Mouse (Mus musculus) common myeloid progenitor, adult 5-6 weeks (primary cell): ENCODE measurements around the gene Apba1. TPM values are rescaled to one million over a fixed set of nuclear protein-coding genes. Genes with fewer than 3 reads are reported as not detected.

Experiments
- ATAC-seq: replicated peaks from 2 replicates; pipeline ENCODE4 v1.8.0; 2016; ENCODE audit warnings: low read depth, mild to moderate bottlenecking, moderate TSS enrichment, inconsistent platforms; ENCODE audit not compliant: poor library complexity, severe bottlenecking
- total RNA-seq: library from RNA; stranded (forward); fragments of 200-1000, 187-1606 nt; gene quantifications from 2 replicates; pipeline ENCODE4 v1.2.3, GENCODE M21; 2017

Gene Apba1
- total RNA-seq, 1 experiment from 2014 or later: 2.9 TPM

DNA sequence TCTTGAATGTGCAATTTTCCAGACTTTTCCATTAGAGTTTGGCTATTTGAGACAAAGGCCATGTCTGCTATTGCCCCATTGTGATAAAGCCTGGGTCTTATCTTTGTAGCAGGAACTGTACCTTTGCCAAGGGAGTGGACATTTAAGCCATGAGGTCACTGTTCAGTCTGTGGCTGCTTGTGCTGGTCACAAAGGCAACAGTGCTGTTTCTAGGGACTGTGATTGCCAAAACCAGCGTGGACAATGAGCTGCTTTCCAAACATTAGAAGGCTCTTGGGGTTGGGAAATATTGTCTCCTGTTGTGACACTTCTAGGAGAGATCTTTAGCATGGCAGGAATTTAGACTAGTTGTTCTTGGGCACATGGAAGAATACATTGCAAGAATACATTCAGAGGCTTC is 42.5 kb downstream of the Apba1 start:
- no peak for ATAC-seq

DNA sequence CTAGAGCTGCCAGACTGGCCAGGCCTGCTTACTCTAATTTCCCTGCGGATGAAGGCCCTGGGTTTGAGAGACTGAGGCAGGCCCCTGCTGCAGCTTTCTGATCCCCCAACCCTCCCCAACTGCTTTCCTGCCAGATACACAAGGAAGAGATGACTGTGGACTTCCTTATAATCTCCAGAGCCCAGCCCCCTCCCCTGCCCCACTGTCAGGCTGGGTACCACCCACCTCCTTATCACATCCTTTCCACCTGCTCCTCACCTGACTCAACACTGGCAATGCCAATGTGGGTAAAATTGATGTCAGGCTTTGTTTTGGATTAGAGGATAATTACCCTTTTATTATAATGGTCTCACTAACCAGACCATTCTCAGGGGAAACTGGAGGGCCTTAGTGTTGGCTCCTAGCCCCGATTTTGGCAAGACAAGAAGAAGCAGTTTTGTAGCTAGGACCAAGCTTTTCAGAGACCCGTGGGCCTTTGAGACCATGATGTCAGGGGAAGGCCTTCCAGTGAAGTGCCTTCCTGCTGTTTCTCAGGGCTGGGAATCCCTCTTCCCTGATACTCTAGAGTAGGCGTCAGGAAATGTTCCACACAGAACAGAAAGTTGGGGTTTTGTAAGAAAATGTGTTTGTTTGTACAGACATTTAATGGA is 44.7 kb downstream of the Apba1 start:
- no peak for ATAC-seq

DNA sequence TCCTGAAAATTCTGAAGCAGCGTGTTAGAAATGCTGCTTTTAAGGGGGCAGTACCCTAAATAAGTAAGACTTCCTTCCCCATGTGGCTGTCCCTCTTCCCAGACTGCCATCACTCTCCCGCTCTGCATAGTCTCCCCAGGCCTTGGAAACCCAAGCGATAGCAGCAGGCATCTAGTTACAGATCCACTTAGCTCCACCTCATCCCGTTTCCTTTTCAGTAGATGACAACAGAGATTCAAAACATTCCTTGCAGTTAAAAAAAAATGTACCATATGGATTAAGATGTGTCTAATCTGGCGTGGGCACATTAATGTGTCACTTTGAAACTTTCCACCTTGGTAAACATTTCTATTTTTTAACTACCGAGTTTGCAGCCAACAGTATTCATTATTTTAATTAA is 48.1 kb downstream of the Apba1 start:
- no peak for ATAC-seq

DNA sequence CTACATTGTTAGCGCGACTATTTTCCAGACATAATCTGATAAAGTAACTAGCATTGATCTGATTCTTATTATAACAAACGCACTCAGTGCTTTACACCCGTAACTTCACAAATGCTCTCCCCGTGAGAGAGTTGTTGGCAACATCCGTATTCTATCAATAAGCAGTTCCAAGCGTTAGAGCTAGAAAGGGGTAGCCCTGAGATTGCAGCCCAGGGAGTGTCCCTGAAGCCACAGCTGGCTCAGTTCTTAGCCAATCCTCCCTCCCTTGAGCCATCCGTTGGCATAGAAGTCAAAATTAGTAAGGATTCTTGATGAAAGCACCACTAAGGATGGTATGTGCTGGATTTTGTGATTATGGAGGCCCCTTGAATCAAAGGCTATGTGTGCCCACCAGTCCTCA is 48.7 kb downstream of the Apba1 start:
- no peak for ATAC-seq

DNA sequence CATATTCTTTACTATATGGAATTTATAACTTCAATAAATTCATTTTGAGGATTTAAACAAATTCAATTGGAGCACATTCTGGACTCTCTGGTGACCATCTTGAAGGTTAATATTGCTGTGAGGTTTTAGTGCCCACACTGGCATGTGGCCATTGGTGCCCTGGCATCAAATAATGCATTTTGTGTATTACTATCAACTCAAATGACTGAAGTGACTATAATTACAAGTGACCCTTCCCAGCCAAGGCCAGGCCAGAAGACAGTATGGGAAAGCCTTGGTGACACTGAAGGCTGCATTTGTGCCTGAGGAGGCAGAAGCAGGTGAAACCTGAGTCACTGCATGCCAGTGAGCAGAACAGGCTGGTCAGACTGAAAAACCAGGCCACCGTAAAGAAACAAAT is 50.5 kb downstream of the Apba1 start:
- no peak for ATAC-seq

DNA sequence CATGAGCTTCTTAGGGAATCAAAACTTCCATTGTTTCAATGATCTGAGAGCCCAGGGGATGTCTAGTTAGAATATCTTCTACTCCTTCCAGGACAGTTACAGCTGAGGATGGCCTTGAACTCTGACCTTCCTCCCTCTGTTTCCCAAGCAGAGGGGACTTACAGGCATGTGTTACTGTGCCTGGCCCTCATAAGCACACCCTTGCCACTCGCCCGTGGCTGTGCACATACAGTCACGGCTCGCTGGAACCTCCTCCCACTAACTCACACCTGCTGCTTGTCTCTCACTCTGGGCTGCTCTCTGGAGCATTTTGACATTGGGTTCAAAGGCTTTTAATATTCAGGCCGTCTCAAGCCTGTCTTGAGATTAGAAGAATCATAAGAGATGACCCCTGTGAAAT is 51.8 kb downstream of the Apba1 start:
- ATAC-seq: no peak

DNA sequence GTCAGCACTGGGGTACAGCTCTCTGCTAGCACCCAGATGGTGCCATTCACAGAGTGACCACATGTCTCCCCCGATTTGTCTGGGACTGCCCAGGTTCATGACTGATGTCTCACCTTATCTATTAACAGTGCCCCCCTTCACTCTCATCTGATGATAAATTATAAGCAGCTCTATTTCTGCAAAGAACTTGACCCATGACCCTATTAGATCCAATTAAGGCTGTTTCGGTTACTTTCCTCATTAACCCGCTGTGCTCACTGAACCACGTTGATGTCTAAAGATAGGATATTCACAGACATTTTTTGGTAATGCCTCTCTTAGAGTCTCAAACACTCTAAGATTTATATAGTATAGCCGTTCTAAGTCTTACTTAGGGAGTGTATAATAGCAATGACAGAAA is 52.3 kb downstream of the Apba1 start:
- no peak for ATAC-seq

DNA sequence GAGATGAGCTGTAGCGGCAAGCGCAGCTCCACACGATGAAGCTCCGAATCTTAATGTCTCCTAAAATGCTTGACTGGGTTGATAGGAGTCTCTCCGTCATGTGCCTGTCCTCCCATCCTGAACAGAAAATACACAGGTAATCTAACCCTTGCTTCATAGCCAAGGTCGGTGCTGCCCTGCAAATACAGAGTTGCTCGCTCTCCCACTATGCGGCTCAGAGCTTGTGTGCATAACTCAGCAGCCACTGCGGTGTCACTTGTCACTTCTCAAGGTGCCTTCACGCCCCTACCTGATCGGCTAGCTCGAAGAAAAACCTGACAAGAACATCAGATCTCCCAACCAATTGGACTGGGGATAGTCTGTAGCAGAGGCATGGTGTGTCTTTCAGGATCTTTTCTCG is 58.1 kb downstream of the Apba1 start:
- no peak for ATAC-seq

DNA sequence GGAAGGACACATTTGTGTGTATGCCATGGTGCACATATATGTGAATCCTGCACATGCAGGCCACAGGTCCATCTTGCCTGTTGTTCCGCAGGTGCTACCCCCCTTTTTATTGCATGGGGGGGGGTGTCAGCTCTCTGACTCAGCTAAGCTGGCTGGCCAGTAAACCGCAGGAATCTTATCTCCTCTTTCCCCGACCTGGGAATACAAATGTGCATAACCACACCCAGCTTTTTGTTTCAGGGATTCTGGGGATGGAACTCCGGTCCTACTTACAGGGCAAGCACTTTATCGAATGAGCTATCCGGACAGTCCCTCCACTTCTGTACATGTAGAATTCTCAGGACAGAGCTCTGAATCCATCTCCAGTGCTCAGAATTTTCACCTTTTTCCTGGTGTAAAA is 58.5 kb downstream of the Apba1 start:
- ATAC-seq: no peak

DNA sequence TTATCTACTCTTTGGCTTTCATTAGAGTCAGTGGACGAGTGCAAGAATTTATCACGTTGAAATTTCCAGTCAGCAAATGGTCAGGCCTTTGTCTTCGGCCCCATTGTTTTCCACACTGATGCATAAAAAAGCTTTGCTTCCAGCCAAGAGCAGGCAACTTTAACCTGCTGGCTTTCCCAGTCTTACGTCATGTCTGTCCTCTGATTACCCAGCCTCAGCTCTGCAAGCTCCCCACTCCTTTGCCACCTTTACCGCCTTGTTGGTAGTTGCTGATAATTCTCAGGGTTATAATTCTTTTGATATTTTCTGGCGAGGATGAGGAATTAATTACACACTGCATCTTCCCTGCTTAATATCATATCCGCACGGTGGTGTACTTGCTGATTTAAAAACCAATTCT is 61.2 kb downstream of the Apba1 start:
- no peak for ATAC-seq

DNA sequence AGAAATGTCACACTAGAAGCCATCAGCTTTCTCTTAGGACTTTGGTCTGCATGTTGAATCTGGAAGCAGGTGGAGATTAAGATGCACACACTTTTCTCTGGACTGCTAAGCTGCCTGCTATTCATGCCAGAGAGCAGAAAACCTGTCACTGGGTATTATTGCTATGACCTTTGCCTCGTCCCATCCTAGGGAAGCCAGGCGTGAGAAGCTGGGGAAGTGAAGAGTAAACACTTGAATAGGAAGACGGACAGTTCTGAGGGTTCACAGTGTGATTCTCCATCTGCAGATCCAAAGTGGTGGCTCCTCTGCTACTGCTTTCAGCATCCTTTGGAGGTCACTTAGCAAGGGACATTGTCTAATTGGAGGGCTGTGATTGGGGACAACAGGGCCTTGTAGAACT is 63.8 kb downstream of the Apba1 start:
- ATAC-seq: no peak

DNA sequence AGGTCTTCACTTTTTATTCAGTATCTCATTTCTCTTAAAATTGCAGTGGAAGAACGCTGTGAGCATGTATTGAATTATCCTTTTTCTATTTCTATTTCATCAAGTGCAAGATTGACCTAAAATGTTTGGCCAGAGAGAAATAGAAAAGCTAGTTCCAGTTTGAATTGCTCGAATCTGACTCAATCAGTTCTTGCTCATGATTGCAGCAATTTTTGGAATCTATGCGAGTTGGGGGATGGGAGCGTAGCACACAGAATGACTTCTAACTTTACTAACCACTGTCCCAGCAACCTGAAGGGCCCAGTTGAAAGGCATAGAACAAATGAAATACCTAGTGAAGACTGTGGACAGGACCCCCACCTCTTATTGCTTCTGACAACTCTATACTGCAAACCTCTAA is 64.8 kb downstream of the Apba1 start:
- ATAC-seq: no peak

DNA sequence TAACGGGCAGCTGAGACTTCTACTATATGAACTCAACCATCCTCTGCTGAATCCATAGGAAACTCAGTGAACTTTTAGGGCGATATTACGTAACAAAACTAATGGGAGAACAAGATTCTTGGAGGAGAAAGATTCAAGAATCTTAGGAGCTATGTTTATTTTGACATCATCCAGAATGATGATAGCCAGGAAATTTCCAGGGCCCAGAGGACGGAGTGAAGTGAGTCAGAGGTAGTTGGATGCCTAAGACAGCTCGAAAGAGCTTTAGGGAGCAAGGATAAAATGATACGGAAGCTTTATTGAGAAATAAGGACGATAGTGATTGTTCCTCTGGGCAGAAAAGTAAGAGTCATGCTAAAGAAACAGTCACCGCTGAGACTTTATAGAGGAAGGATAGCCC is 67.6 kb downstream of the Apba1 start:
- ATAC-seq: no peak

DNA sequence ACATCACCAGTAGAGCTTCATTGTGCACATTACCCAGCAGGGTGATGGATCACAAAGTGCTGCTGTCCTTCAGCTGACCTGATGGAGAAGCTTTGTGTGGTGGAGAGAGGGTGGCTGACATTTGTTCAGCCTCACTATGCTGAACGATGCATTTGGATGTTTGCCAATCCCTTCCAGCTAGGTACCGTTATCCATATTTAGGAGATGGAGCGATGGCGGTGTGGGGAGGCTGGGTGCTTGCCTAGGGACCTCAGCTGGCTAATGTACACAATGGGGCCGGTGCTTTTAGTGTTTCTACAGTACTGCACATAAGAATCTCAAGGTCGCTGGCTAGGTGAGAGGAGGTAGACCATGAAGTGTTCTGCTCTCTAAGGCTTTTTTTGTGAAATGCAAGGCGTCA is 72.1 kb downstream of the Apba1 start:
- ATAC-seq: no peak

DNA sequence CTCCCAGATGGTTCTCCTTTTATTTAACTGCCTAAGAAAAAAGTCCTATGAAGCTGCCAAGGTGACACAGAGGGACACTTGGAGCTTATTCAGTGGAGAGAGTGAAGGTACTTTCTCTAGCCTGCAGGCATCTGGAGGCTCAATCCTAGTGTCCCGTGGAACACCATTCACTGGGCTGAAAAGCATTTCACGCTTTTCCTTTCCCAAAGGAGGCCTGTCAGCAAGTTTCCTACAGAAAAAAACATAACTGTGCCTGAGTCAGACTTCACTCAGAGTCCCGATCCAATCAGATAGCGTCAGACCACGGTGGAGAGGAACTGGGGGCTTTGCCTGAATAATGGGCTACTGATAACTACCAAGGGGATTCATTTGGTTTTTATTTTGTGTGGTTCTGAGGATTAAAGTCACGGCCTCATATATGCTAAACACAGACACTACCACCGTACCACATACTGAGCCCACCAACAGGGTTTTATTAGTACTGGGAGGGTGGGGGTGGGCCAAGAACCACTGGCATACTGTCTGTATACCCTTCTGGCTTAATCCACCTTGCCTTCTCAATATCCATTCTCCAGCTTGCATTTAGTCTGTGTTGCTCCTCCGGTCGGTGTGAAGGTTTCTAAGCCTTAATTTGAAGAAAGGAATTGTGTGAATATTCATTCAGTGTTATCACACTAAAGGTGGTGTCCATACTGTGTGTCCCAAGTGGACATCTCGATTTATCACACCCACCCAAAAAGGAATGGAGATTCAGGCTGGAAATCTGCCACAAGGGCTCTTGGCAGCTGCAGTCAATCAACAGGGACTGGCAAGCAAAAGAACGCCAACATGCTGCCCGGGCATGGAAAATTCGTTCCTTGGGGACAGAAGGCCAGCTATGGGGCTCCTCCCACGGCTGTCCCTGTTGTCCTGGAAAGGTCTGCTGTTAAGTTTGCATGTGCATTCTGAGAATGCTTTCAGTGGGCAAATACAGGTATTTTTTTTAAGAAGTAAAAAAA is 75.3 kb downstream of the Apba1 start:
- no peak for ATAC-seq

DNA sequence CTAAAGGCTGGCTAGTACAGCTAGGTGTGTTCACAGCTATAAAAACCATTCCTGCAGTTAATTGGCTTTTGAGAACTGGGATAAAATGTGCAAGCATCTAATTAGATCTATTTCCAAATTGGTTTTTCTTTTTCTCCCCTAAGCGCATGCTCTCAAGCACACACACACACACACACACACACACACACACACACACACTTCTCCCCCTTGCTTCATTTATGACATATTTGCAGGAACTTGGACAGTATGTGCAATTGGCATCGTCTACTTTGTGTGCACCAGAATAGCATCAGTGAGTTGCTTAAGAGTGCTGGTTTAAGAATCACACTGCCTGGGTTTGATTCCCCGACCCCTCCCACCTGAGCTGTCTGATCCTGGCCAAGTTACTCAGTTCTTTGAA is 76.0 kb downstream of the Apba1 start:
- no peak for ATAC-seq

DNA sequence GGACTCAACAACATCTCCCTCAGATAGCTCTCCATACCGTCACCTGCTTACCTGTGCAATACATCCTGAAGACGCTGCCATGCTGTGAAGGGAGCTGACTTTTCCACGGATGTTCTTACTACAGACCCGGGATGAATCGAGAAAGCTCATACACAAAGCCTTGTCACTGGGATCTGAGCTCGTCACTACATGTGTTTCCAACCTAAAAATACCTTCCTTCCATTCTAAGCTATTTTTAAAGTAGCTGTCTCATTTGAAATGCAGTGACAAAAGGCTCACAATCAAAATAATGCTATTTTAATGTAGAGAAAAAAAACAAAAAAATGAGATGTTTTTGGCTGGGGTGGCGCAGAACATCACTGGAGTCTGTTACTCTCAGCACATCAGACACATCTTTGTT is 97.1 kb downstream of the Apba1 start:
- ATAC-seq: no peak

DNA sequence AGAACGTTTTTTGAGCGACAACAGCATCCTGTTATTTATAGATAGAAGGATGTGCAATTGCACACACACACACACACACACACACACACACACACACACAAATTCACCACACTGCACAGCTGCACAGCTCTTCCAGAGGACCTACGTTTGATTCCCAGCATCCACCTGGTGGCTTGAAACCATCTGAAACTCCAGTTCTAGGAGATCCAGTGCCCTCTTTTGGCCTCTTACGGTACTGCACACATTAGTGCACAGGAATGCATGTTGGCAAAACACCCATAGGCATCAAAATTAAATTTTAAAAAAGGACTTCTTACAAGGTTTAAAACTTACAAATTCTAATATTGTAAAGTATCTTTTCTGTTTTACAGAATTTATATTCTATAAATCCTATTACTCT is 99.4 kb downstream of the Apba1 start:
- ATAC-seq: no peak

DNA sequence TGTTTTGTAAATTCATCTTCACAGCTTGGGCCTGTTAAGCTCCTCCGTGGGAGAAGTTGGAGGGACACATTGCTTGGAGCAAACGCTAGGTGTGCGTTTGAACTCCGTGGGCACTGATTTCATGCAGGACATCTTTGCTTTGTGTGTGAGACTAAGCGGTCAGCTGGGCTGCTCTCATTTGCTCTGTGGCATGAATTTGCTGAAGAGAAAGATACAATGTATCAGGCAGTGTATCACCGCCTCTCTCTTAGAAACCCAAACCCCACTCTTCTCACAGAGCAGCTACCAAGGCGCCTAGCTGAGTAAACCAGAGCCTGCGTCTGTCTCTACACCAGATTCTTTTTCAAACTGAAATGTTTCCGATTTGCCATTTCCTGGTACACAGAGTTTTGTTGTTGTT is 100.1 kb downstream of the Apba1 start:
- ATAC-seq: no peak

DNA sequence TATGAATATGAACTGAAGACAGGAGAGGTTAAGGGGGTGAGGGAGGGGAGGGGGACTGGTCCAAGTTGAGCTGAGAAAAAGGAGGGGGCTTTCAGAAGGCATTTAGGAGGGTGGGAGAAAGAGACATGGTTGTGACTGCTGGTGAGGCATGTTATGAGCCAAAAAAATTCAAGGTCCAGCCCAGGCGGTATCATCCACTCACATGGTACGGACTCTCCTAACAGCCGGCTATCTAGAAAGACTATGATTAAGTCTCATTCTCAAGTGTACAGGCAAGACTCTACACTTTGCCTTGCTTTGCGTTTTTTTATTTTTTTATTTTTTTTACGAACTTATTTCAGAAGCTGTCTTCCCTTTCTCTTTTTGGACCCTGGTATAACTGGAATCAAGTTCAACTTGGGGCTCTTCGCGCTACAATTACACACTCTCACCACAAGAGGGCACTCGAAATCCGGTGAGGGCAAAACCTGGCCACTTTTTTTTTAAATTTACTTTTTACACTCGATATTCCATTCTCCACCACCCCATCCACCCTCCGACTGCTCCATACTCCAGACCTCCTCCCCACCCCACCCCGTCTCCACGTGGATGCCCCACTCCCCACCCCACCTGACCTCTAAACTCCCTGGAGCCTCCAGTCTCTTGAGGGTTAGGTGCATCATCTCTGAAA is 101.6 kb downstream of the Apba1 start:
- peak; percentile 50; the same call in 1 of the 2 replicates for ATAC-seq

DNA sequence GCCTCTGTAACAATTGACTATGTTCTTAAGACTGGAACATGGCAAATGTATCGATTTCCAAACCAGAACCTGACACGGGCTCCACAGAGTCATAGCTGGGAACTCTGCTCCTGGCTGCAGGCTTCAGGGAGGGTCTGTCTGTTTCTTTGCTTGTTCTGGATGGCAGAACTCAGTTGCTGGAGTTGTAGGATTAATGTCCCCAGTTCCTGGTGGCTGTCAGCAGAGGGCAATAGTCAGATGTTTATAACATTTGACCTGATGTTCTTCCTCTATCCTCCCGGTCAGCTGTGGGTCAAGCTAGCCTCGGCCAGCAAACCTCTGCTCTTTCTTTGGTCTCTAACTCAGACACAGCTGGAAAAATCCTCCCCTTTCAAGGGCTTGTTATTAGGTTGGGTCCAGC is 104.0 kb downstream of the Apba1 start:
- ATAC-seq: no peak
